Mouse (Mus musculus): ENCODE results near the gene Med25. TPM values are rescaled to one million over a fixed set of nuclear protein-coding genes. Genes with fewer than 3 reads are reported as not detected.
"Not testable (repeated sequence)": the region's sequence is repeated elsewhere in the genome, so short reads cannot be mapped to it uniquely, and the experiment has no call there.

Gene Med25
- polyA plus RNA-seq, 1 experiment from 2014 or later: 164 TPM

DNA sequence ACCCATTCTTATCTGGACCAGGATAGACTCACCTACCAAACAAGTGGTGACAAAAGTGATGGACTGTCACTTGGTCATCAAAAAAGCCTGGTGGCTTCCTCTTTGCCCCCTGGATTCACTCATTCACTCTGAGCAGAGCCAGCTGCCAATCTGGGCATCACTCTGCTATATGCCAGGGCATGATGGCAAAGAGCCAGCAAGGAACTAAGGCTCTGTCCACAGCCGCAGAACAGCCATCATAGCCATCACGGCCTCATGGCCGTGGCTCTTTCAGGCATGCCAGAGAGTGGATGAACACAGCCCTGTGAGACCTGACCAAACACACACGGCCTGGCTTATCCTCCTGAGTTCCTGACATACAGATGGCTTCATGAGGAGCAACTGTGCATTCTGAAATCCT, 1.8 kb downstream of the Med25 start:
- WGBS: 36% methylated on average over 4 of the region's 4 CpGs
- H3K36me3 ChIP-seq: peaks cover 9% of the 10 kb centered on the region
- no peak for ATAC-seq (replicated peaks)
- H3K4me1 ChIP-seq: peaks cover 58% of the 10 kb centered on the region
- H3K27me3 ChIP-seq: no peaks in the 10 kb centered on the region
- no peak overlapping the region for H3K27ac ChIP-seq (replicated peaks)
- no peaks in the 10 kb centered on the region for H3K9me3 ChIP-seq
- peak overlapping the region; percentile 79 for H3K9ac ChIP-seq (replicated peaks)
- peak overlapping the region; percentile 63 for H3K4me3 ChIP-seq
- H3K4me2 ChIP-seq (replicated peaks): peak overlapping the region; percentile 79

DNA sequence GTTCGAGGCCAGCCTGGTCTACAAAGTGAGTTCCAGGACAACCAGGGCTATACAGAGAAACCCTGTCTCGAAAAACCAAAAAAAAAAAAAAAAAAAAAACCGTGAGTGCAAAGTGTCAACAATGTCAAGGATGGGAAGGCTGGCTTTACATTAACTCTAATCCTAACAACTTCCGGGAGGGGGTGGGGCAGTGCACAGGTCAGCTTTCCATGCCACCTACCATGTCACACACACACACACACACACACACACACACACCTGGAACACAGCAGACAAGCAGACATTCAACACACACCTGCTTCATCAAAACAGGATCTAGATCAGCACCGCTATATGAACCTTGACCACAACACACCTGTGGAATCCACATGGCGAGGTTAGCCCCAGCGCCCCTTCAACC, 2.3 kb downstream of the Med25 start:
- peak overlapping the region; percentile 79 for H3K4me2 ChIP-seq (replicated peaks)
- H3K4me1 ChIP-seq: peaks cover 56% of the 10 kb centered on the region
- ATAC-seq (replicated peaks): no peak
- 89% methylated on average over 7 of the region's 7 CpGs for WGBS
- H3K27me3 ChIP-seq: no peaks in the 10 kb centered on the region
- H3K9me3 ChIP-seq: no peaks in the 10 kb centered on the region
- peaks cover 13% of the 10 kb centered on the region for H3K36me3 ChIP-seq
- no peak overlapping the region for H3K27ac ChIP-seq (replicated peaks)
- peak overlapping the region; percentile 63 for H3K4me3 ChIP-seq
- H3K9ac ChIP-seq (replicated peaks): no peak overlapping the region

DNA sequence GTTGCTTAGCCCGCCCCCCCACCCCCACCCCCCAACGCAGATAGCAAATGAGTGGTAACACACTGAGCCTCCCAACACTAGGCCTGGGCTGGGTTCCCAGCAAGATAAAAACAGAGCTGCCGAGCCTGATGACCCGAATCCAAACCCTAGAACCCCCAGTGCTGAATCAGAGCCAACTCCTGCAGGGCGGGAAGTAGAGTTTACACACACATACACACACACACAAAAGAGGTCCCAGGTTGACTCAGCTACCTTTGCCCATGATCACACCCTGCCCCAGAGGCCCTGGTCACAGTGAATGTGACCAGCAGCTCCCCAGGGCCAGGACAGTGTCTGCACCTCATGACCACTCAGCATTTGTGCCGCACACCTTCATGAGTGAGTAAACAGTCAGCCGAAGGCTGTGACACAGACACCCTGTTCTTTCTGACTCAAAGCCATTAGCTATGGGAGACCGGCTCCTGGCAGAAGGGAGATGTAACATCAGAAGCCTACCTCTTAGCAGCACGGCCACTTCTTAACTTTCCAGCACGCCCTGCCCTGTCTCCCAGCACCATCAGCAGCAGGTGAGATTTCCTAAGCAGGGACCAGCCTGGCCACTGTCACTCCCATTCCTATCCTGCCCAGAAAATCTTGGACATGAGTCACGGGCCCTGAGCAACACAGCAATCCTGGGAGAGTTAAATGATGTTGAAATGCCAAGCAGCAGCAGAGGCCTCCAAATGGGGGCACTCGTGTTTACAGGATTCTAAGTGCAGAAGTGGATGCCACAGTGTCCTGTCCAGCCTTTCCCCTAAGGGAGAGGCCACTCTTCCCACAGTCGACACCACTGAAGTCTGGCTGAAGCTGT, 4.0 kb downstream of the Med25 start:
- 75% methylated on average over 13 of the region's 13 CpGs for WGBS
- Histone ChIP-seq H3K4me2 (replicated peaks) (no peak overlapping the region), H3K4me1 (peaks cover 39% of the 10 kb centered on the region), H3K27me3 (no peaks in the 10 kb centered on the region), H3K4me3 (no peak overlapping the region), H3K27ac (replicated peaks) (0 out of 2 replicates have a peak overlapping the region, but pooled peaks have one; percentile 2), H3K9ac (replicated peaks) (no peak overlapping the region), H3K9me3 (no peaks in the 10 kb centered on the region), H3K36me3 (peaks cover 28% of the 10 kb centered on the region)
- ATAC-seq (replicated peaks): no peak

DNA sequence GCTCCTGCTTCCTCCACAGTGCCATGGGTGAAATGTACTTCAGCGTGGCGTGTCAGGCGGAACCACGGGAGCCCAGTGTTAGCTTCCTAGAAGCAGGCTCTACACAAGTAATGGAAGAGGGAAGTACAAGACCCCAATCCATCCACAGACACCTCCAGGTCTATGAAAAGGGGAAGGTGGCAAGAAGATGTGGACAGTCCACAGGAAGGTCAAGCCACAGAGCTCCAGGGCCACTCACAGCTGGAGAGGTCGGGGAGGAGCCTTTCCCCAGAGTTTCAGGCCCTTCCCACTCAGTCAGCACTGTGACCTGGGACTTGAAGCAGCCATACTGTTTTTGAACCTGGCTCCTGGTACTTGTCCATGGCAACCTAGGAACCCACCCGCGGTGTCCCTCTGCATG, 5.5 kb downstream of the Med25 start:
- no peak overlapping the region for H3K4me2 ChIP-seq (replicated peaks)
- no peak overlapping the region for H3K27ac ChIP-seq (replicated peaks)
- H3K4me1 ChIP-seq: peaks cover 34% of the 10 kb centered on the region
- 95% methylated on average over 7 of the region's 7 CpGs for WGBS
- no peaks in the 10 kb centered on the region for H3K27me3 ChIP-seq
- peaks cover 42% of the 10 kb centered on the region for H3K36me3 ChIP-seq
- H3K4me3 ChIP-seq: no peak overlapping the region
- H3K9ac ChIP-seq (replicated peaks): no peak overlapping the region
- ATAC-seq (replicated peaks): no peak
- no peaks in the 10 kb centered on the region for H3K9me3 ChIP-seq

DNA sequence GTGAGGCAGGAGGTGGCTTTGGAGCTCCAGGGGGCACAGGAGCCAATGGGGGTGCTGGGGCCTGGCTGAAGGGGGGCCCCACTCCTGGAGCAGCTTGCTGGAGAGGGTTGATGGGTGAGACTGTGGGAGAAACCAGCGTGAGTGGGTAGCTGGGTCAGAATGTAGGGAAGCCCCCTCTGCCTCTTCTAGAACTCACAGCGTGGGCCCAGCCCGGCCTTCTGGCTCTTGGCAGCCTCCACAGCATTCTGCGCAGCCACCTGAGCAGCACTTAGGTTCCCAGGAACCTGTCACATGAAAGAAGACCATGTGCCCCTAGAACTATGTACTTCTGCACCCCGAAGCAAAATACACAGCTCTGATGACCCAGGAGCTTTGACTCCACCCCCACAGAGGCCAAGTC, 7.9 kb downstream of the Med25 start:
- no peak for ATAC-seq (replicated peaks)
- Histone ChIP-seq H3K9ac (replicated peaks) (no peak overlapping the region), H3K27me3 (no peaks in the 10 kb centered on the region), H3K36me3 (peaks cover 63% of the 10 kb centered on the region), H3K4me2 (replicated peaks) (no peak overlapping the region), H3K4me3 (no peak overlapping the region), H3K9me3 (no peaks in the 10 kb centered on the region), H3K27ac (replicated peaks) (no peak overlapping the region), H3K4me1 (peaks cover 15% of the 10 kb centered on the region)
- WGBS: 90% methylated on average over 5 of the region's 5 CpGs

DNA sequence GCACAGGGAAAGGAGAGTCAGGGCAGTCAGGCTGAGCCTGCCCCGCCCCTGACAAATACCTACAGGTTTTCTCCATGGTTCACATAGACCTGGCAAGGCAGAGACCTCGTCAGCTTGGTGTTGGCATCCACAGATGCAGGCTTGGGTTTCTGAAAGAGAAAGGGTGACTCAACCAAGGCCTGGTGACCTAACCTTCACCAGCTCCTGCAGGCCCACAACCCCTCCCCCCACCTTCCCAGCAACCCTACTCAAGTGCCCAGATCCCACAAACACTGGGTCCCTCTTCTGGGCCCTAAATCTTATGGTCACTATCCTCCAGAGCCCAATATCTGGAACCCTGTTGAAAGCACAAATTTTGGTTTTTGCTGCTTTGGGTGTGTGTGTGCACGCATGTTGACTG, 9.5 kb downstream of the Med25 start:
- ATAC-seq (replicated peaks): no peak
- Histone ChIP-seq H3K9ac (replicated peaks) (no peak overlapping the region), H3K27me3 (no peaks in the 10 kb centered on the region), H3K4me3 (no peak overlapping the region), H3K9me3 (no peaks in the 10 kb centered on the region), H3K4me1 (no peaks in the 10 kb centered on the region), H3K4me2 (replicated peaks) (no peak overlapping the region), H3K36me3 (peaks cover 74% of the 10 kb centered on the region), H3K27ac (replicated peaks) (no peak overlapping the region)
- WGBS: 92% methylated on average over 3 of the region's 3 CpGs

DNA sequence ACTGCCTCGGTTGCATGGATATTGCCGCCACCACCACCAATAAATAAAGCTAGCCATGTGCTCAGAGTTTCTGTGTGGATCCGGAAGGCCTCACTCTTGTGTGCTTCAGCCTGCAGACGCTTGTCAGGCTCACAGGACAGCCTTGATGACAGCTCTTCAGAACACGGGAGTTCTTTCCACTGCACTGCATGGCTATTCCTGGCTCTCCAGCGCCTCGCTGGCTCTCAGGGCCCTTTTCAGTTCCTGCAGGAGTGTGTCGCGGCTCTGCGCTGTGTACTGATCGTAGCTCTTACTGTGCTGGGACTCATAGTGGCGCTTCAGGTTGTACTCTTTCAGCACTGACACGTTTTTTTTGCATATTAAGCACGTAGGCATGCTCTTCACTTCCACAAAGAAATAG, 14.7 kb downstream of the Med25 start:
- no peak overlapping the region for H3K4me2 ChIP-seq (replicated peaks)

DNA sequence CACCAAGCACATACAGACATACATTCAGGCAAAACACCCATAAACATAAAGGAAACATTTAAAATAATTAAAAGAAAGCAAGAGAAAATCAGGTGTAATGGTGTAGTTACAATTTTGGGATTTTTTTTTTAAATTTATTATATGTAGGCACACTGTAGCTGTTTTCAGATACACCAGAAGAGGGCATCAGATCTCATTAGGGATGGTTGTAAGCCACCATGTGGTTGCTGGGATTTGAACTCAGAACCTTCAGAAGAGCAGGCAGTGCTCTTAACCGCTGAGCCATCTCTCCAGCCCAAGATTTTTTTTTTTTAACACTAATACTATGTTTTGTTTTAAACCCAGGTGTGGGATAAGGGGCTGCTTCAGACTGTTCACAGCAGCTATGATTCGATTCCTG, 20.7 kb downstream of the Med25 start:
- 91% methylated on average over 2 of the region's 2 CpGs for WGBS
- not testable (repeated sequence) for H3K4me2 ChIP-seq (replicated peaks); H3K27ac ChIP-seq (replicated peaks); H3K9ac ChIP-seq (replicated peaks); H3K27me3 ChIP-seq; ATAC-seq (replicated peaks); H3K4me3 ChIP-seq; H3K36me3 ChIP-seq; H3K9me3 ChIP-seq
- peaks cover 25% of the 10 kb centered on the region for H3K4me1 ChIP-seq

More for the DNA sequence above, 14.7 kb downstream of the Med25 start:
- Histone ChIP-seq H3K4me3 (no peak overlapping the region), H3K27ac (replicated peaks) (no peak overlapping the region), H3K36me3 (peaks cover 65% of the 10 kb centered on the region), H3K9me3 (no peaks in the 10 kb centered on the region), H3K4me1 (no peaks in the 10 kb centered on the region), H3K9ac (replicated peaks) (no peak overlapping the region), H3K27me3 (no peaks in the 10 kb centered on the region)
- WGBS: 87% methylated on average over 14 of the region's 14 CpGs
- no peak for ATAC-seq (replicated peaks)

DNA sequence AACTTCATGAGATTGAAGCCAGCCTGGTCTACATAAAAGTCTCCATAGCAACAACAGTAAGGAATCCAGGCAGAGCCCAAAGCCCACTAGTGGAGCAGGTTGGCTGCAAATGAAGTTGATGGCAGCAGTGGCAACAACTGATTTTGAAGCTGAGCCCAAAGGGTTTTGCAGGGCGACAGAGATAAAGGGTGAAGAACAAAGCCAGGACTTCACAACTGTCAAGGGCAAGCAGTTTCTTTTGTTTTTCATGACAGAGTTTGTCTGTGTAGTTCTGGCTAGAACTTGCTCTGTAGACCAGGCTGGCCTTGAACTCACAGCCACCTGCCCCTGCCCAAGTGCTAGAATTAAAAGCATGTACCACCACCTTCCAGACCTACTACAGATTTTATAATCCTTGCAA, 21.3 kb downstream of the Med25 start:
- H3K27me3 ChIP-seq: no peaks in the 10 kb centered on the region
- peaks cover 1% of the 10 kb centered on the region for H3K36me3 ChIP-seq
- H3K4me2 ChIP-seq (replicated peaks): no peak overlapping the region
- H3K9ac ChIP-seq (replicated peaks): no peak overlapping the region
- no peak overlapping the region for H3K4me3 ChIP-seq
- no peak for ATAC-seq (replicated peaks)
- H3K9me3 ChIP-seq: no peaks in the 10 kb centered on the region
- H3K4me1 ChIP-seq: peaks cover 31% of the 10 kb centered on the region
- WGBS: 10% methylated on average over 1 of the region's 1 CpGs
- no peak overlapping the region for H3K27ac ChIP-seq (replicated peaks)

DNA sequence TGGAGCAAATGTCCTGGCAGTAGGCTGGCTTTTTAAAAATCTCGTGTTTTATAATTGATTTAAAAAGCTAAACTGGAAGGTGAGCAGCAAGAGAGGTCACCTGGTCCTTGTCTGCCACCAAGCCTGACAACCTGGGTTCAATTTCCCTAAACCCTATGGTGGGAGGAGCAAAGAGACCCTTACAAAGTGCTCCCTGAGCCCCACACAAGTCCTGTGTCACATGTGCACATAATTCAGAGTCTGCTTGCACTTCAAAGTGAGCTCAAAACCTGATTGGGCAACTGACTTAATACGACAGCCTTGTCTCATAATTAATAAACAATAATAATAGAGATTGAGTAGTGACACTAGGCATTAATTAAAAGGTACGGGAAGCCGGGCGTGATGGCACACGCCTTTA, 21.9 kb downstream of the Med25 start:
- peak overlapping the region; percentile 73 for H3K4me2 ChIP-seq (replicated peaks)
- H3K9ac ChIP-seq (replicated peaks): peak overlapping the region; percentile 96

DNA sequence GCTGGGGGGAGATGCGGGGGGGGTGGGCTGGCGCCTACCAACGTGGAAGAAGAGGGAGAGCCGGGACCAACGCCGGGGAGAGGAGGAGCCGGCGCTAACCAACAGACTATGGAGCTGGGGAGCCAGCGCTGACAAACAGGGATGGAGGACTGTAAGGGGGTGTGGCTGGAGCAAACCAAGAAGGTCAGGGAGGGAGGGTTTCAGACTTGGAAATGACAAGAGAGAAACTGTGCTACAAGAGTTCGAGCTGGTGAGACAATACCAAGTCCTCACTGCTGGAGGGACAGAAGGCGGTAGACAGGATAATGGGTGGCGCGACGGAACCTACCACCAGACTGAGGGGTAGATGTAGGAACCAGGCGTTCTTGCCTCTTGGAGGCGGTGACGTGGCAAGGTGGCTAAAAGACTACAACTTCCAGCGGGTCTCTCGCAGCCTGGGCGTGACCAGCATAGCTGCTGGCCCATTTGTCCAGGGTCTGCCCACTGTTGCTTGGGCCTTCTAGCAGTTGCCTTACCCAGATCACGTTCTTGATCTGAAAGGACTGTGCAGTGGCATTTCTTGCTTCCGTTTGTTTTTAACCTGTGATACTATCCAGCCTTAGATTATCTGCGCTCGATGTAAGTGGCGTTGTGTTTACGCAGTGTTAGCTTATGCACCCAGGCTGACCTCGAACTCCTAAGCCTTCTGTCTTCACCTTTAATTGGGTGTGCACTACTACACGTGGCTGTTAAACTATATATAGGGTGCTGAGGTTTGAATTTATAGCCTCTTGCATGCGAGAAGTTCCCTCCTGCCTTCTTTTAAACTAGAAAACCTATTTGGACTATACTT, 22.6 kb downstream of the Med25 start, which contains the start of gene Ptov1:
Ptov1 (minus strand) TSS at position 92 of the 832 bp plus-strand sequence.
- WGBS: 8% methylated on average over 29 of the region's 29 CpGs
- Histone ChIP-seq H3K4me3 (peak within 1 kb of the TSS; percentile 82), H3K4me1 (peaks cover 44% of the 10 kb centered on the region), H3K9ac (replicated peaks) (peak within 1 kb of the TSS; percentile 96), H3K9me3 (no peaks in the 10 kb centered on the region), H3K27me3 (no peaks in the 10 kb centered on the region), H3K36me3 (peaks cover 8% of the 10 kb centered on the region), H3K27ac (replicated peaks) (peak within 1 kb of the TSS; percentile 99), H3K4me2 (replicated peaks) (peak within 1 kb of the TSS; percentile 73)
- ATAC-seq (replicated peaks): peak; percentile 96

More for the DNA sequence above, 21.9 kb downstream of the Med25 start:
- peak overlapping the region; percentile 99 for H3K27ac ChIP-seq (replicated peaks)
- 0 out of 2 replicates have a peak, but pooled peaks cover 1% of the 10 kb centered on the region for H3K36me3 ChIP-seq
- H3K4me3 ChIP-seq: peak overlapping the region; percentile 82; the same call in 1 of the 2 replicates
- 76% methylated on average over 6 of the region's 6 CpGs for WGBS
- no peak for ATAC-seq (replicated peaks)
- peaks cover 37% of the 10 kb centered on the region for H3K4me1 ChIP-seq
- H3K27me3 ChIP-seq: no peaks in the 10 kb centered on the region
- no peaks in the 10 kb centered on the region for H3K9me3 ChIP-seq

Data from forebrain, embryonic 15.5 days (tissue).